Mouse (Mus musculus) myocyte (in vitro differentiated cells): ENCODE data around the gene Prkd3.

ENCODE experiments used
- CEBPB ChIP-seq: IDR thresholded peaks from 2 replicates; pipeline ENCODE4 v1.6.1; 2011; ENCODE audit warnings: mild to moderate bottlenecking, moderate library complexity; ENCODE audit not compliant: poor library complexity, insufficient read depth, severe bottlenecking
- E2F4 ChIP-seq: IDR thresholded peaks from one replicate; pipeline ENCODE4 v1.6.1; 2011; ENCODE audit warnings: mild to moderate bottlenecking, control low read depth, moderate library complexity; ENCODE audit not compliant: insufficient read depth
- MAX ChIP-seq: IDR thresholded peaks from one replicate; pipeline ENCODE4 v1.6.1; 2011; ENCODE audit warnings: low read depth, mild to moderate bottlenecking, control low read depth
- MYOD1 ChIP-seq, 3 experiments: IDR thresholded peaks; one replicate each; pipeline ENCODE4 v1.6.1; 2011; ENCODE audit warnings: control low read depth in 2 of 3, low read depth in 2 of 3, mild to moderate bottlenecking in 2 of 3, moderate library complexity in 1 of 3; ENCODE audit not compliant: insufficient read length in 2 of 3, control insufficient read depth in 1 of 3
- MYOG ChIP-seq, 3 experiments: IDR thresholded peaks; one replicate each; pipeline ENCODE4 v1.6.1; 2011; ENCODE audit warnings: control low read depth in 2 of 3, low read depth in 2 of 3, mild to moderate bottlenecking in 2 of 3; ENCODE audit not compliant: insufficient read length in 2 of 3, control insufficient read depth in 1 of 3, insufficient read depth in 1 of 3
- POLR2A ChIP-seq: IDR thresholded peaks from one replicate; pipeline ENCODE4 v1.6.1; 2011; ENCODE audit warnings: low read depth, mild to moderate bottlenecking, control low read depth, moderate library complexity; ENCODE audit not compliant: insufficient read length
- POLR2AphosphoS2 ChIP-seq: IDR thresholded peaks from one replicate; pipeline ENCODE4 v1.6.1; 2011; ENCODE audit warnings: low read depth, control low read depth; ENCODE audit not compliant: insufficient read length
- SRF ChIP-seq: IDR thresholded peaks from one replicate; pipeline ENCODE4 v1.6.1; 2011; ENCODE audit warnings: low read depth; ENCODE audit not compliant: control insufficient read depth, insufficient read length
- TCF12 ChIP-seq: IDR thresholded peaks from one replicate; pipeline ENCODE4 v1.6.1; 2011; ENCODE audit warnings: mild to moderate bottlenecking, control low read depth; ENCODE audit not compliant: poor library complexity, insufficient read depth, severe bottlenecking
- USF1 ChIP-seq: IDR thresholded peaks from one replicate; pipeline ENCODE4 v1.6.1; 2011; ENCODE audit warnings: low read depth, mild to moderate bottlenecking, control low read depth, moderate library complexity

- TF ChIP-seq POLR2AphosphoS2 (no peak), CEBPB (no peak), E2F4 (no peak), POLR2A (no peak), MAX (no peak), MYOD1 (IDR thresholded peaks at IDR 0.05; ENCODE audit: control insufficient read depth in 1 of 3, insufficient read length in 2 of 3, low read depth in 2 of 3) (no peak), MYOG (IDR thresholded peaks at IDR 0.05; ENCODE audit: control insufficient read depth in 1 of 3, insufficient read depth in 1 of 3, insufficient read length in 2 of 3, low read depth in 2 of 3) (no peak), TCF12 (no peak), USF1 (no peak), SRF (no peak)
Measured at GRCm38 (mm10) chr17:78938927-78939326, 81.7 kb downstream of the Prkd3 start.
